Mouse (Mus musculus) lung, postnatal 36 days (tissue): Measurements from ENCODE around the gene Myo3b.
A peak's percentile ranks its signal among the peaks of the same experiment; 100 is the strongest.

Source experiments
- DNase-seq: peaks from one replicate; pipeline ENCODE4 v3.0.0; 2022; ENCODE audit warnings: mixed read lengths

Gene Myo3b

DNA sequence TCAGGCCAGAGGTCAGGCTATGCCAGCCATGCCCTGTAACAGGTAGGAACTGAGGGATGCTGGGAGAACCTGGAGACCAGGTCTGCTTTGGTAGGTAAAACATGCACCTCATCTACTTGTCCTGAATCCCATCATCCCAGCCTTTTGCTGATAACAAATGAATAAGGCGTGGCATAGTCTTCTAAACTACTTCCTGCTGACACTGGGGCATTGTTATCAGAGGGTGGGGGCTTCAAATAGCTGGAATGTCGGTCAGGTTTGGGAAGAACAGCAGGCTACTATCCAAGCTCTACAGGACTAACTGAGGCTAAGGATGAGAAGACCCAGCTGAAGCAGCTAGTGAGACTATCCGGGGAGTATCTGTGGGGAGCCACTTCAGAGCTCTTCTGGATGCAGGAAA lies 253.8 kb downstream of the Myo3b start:
- no peak for DNase-seq

- no peak for DNase-seq
These were observed 264.0 kb downstream of the Myo3b start for GRCm38 (mm10) chr2:70302905-70303304.

DNA sequence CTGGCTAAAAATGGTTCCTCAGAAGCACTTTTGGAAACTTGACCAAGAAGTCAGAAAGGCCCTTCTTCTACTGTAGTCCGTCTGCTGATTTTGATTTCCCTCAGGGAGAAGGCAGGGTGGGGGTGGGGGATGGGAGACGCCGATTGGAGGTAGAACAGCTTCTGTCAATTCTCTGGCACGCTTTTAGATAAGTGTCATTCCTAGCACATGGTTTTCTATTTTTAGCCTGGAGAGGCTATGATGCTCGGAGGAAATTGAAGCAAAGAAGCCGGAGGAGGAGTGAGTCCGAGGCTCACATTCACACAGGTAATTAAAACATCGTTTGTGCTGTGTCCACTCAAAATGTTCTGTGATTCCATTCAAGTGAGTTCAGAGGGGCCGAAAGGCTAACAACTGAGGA lies 276.2 kb downstream of the Myo3b start:
- no peak for DNase-seq

GRCm38 (mm10) chr2:70315734-70316133 lies 276.8 kb downstream of the Myo3b start:
- DNase-seq: no peak

DNA sequence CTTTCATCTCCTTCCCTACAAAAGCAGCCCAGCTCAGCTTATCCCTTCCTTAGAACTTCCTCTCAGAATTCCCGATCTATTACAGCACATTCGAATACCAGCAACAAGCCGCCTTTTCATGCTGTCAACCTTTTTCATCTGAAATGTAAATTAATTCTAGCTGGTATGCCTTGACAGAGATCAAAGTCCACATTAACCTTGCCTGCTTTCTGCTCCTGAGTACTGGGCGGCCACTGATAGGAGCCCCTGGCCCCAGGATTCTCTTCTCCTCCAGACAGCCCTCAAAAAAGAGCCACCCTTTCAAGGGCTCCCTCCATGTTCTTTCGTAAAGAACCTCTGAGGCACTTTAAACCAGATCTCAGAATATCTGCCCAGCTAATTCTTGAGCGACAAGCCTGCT lies 278.9 kb downstream of the Myo3b start:
- no peak for DNase-seq

DNA sequence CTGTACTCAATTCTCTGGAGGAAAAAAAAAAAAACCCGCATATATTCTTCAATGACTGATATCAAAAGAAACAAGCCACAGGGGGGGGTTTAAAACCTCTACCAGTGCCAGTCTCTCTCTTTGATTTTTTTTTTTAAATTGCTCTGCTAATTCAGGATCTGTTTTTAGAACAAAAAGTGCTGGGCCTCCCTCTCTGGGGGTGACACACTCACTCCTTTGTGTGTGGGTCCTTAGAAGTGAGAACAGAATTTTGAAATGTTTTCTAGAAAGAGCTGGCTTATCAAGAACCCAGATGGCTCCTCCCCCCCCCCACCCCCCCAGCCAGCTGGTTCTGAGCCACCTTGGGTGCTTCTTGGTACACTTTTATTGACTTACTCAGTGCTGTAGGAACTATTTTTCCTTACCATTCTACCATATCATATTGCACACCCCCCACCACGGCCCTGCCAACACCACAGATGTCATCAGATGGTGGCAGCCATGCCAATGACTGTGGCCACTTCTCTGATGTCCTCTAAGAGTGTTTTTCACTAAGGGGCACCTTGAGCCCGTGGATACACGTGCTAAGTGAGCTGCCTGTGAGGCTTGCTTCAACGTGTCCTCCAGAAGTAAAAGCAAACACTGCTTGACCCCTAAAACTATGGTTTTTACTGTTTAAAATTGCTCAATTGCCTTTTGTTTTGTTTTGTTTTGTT lies 280.1 kb downstream of the Myo3b start:
- no peak for DNase-seq

DNA sequence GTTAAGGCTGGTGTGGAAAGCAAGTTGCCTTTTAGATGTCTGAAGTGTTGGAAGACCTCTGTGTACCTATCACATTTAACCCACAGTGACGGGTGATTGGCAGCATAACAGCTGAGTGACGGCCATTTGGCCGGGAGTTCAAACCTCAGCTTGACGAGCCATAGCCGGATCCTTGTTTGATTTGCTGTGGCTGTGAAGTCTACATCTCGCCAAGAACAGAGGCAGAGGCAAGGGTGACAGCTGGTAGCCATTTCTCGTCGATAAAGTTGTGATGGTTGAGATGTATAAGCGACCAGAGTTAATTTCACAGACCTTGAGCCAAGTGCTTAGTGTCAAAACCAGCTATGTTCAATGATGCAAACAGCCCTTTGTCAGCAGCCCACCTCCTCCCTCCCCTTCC lies 283.8 kb downstream of the Myo3b start:
- DNase-seq: no peak

DNA sequence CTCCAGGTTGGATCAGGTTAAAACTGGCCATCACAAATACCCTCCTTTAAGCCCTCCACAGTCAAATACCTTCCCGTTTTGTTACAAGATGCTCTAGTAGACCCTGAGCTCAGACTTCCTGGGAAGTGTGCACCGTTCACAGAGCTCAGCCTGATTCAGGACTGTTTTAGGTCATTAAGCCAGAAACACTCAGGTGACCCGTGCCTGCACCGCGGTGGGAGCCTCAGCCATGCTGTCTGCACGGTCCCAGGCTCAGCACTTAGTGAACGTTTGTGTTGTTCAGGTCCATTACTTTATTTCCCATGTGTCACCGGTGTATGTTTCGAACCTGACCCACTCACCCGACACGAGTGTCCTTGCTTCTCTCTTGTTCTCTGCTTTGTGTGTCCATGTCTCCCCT lies 288.7 kb downstream of the Myo3b start:
- no peak for DNase-seq

DNA sequence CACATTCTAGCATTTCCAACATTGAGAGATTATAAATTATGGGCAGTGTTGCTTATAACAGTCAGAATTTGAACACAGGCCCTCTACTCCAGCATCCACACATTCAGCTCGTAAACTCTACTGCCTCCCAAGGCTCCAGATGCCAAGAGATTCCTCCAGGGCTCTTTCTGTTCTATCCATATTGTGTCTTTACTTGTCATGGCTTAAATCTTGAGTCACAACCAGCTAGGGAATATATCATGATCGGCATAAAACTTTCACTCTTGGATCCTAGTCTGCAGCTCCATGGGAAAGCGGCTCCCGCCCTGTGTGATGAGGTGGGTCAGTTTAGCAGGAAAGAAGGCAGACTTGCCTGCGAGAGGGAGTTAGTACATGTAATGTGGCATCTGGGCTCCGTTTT lies 294.0 kb downstream of the Myo3b start:
- DNase-seq: no peak

DNA sequence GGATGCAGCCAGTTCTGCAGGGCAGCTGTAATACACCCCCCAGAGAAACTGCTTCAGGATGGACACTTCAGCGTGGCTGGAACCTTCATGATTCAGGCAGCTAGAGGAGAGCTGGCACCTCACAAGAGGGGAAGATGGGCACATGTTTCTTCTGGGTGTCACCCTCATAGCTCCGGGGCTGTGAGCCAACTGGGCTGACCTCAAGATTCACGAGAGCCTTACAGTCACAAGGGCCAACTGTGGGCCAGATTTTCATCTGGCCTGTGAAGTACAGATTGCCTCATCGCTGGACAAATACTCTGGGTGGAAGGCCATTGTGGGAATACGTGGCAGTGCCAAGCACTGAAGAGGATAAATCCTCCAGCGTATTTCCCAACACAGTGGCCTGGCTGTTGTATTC lies 294.6 kb downstream of the Myo3b start:
- DNase-seq: peak; percentile 85

DNA sequence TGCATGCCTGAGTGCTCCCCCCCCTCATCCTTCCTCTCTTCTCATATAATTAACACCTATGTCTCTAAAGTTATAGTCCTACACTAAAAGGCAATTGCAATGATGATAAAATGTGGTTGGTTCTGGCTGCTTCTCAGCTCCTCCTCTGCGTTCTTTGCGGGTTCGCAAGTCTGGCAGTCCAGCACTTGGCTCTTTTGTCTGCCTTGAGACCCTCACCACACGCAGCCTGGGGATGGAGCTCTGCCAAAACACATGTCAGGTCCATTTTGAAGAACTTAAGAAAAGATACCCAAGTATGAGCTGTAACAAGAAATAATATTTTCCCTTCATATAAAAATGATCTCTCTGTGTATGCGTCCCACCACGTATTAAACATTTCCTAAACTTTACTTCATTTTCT lies 297.6 kb downstream of the Myo3b start:
- DNase-seq: no peak

- peak; percentile 84 for DNase-seq
These were observed 298.3 kb downstream of the Myo3b start for GRCm38 (mm10) chr2:70337208-70337611.

DNA sequence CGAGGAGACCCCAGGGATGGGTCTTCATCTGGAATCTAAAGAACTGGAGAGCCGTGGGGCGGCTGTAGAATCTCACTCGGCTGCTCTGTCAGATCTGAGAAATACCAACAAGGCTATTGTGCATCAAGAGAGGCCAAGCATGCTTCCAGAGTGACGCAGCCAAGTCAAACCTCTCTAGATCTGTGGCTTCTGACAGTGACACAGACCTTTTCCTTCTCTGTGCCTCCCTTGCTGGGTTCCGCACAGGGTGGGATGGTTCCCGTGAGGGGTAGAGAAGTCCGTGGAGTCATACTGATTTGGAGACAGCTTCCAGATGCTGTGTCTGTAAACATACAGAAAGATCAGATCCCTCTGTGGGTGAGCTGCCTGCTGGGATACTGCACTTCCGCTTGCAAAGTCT lies 298.9 kb downstream of the Myo3b start:
- peak; percentile 20 for DNase-seq

DNA sequence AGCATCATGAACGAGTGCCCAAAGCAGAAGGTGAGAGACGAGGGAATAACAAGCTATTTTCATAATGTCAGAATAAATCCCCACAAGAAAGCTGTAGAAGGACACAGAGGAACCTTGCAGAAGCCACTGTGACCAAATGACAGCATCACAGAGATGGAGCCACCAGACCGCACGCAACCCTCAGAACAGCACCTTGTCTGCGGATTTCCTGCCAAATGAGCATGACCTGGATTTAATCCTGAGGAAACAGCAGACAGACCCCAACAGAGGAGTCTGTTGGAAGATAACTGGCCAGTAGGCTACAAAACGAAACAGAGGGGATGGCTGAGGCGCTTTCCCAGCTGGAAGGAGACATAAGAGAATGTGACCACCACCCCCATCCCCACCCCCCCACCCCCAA lies 300.1 kb downstream of the Myo3b start:
- no peak for DNase-seq

DNA sequence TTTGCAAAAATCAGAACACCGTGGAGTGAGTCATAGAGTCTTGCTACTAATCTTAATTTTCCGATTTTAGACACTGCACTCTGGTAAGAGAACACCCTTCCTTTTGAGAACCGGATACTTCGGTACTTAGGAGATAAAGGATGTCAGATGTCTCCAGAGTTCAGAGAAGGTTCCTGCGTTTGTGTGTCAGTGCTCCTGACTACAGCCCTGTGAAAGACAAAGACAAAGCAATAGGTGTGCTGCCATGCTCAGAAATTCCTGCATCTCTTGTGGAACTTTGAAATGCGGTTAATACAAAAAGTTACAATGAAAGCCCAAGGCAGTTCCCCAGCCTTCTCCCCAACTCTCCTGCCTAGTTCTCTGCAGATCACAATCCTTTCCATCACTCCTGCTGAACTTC lies 300.6 kb downstream of the Myo3b start:
- DNase-seq: no peak

GRCm38 (mm10) chr2:70340224-70340623 lies 301.3 kb downstream of the Myo3b start:
- no peak for DNase-seq

DNA sequence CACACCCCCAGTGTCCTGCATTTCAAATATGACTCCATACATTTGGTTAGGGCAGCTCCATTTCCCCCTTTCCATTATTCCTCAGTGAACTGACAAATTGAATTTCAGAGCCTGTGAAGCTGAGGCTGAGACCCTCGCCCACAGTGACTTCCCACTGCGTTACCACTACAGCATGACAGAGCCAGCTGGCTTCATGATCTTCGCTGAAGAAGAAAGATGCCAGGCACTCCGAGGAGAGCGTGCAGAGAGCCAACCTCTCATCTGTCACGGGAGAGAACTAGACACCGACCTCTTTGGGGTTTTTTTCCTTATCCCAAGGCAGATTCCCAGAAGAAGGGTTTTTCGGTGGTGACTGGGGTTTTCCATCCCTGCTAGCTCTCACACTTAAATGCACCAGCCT lies 306.2 kb downstream of the Myo3b start:
- DNase-seq: no peak

GRCm38 (mm10) chr2:70347511-70347910 lies 308.6 kb downstream of the Myo3b start:
- no peak for DNase-seq

DNA sequence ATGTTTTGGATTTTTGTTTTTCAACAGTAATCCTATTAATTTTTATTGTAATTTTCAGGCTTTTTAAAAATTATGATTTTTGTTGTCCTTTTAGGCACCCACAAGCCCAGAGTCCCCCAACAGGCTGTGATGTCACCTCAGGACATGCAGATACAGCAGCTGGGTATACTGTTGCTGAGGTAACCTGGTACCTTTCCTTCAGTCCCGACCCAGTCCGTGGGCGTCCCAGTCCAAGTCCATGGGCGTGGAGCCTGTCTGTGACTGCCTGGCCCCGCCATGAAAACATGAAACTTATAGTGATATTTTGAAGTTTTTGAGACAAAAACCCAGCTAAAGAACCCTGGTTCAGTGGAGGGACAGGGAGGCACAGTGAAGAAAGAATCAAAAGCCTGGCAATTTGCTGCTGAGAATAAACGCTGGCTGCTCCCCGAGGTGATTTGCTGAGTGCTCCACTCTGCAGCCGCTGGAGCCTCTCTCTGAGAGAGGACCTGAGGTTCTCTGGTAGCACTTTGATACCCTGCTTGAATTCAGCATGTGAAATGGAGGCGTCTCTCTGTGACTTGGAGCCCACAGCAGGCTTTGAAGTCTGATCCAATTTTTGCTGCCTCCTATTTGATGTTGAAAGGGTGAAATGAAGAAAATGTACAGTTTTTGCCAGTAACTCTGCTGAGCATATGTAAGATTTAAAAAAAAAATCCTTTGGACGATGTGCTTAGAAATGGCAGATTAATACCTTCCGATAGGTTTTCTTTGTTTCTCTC lies 310.0 kb downstream of the Myo3b start:
- no peak for DNase-seq

DNA sequence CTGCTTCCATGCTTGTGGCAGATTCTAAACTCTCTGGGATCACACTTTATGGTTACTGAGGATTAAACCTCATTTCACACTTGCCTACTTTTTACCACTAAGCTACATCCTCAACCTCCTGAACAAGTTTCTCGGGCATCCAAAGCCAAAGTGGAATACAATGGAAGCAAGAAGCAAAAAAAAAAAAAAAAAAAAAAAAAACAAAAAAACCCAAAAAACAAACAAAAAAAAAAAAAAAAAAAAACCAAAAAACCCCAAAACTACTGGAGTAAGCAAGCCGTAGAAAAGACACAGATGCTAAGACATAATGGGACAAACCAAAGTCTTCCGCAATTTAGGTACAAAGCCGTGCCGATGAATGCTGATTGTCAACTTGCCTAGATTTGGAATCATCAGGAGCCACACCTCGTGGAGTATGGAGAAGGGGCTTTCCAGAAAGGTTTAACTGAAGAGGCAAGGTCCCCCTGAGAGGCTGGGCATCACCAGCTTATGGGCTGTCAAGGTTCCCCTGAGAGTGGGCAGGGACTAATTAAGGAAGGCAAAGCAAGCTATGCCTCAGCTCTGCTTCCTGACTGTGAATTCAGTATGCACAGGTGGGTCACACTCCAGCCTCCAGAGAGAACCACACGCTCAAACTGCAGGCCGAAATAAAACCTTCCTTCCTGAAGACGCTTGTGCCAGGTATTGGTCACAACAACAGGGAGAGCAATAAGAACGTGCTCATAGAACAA lies 313.7 kb downstream of the Myo3b start:
- no peak for DNase-seq

- DNase-seq: no peak
These were observed 315.1 kb downstream of the Myo3b start for GRCm38 (mm10) chr2:70354056-70354455.

DNA sequence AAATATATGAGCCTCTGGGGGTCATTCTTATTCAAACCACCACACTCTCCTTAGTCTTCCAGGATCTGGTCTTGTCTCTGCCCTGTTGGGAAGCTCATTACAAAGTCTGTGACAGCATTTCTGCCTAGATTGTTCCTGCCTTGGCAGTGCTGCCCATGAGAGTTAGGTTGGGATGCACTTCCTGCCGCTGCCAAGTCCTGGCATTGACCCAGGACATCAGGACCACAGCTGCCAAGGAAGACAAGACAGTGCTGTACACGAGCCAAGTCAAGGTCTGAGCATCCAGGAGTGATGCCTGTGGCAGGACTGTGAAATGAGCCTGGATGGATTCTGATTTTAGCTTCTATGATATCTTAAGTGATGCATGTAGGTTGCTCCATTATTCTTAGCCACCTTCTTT lies 316.1 kb downstream of the Myo3b start:
- no peak for DNase-seq

- DNase-seq: no peak
These were observed 330.5 kb downstream of the Myo3b start for GRCm38 (mm10) chr2:70369421-70369820.

DNA sequence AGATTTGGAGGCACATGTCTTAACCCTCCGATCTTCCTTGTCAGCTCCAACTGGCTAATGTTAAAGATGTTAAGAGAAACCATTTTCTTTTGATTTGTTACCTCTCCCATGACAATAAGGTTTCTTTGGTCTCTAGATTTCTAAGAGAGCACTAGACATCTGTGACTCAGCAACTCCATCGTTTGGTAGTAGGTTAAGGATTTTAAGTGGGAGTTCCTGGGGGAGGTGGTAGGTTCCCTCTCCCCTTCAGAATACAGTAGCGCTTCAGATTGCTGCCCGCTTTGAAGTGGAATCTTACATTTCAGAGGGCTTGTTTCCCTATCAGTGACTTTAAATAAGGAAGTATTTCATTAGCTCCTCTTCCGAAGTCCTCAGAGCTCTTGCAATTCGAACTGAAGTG lies 340.4 kb downstream of the Myo3b start:
- DNase-seq: peak; percentile 18
